Mouse (Mus musculus) ES-Bruce4 (cell line): ENCODE measurements at regions not wholly inside any gene's neighbourhood (a gene's known extent, or its start where the extent isn't known, plus 50 kb on each side); places are given as distances from the start of the nearest gene placed in this dataset.

ENCODE experiments used
- CTCF ChIP-seq: IDR thresholded peaks from one replicate; pipeline ENCODE4 v1.8.1; 2011; ENCODE audit warnings: low read depth, low read length
- EP300 ChIP-seq: IDR thresholded peaks from 2 replicates; pipeline ENCODE4 v1.6.1; 2011; ENCODE audit warnings: low read depth, low read length; ENCODE audit not compliant: insufficient read depth
- POLR2A ChIP-seq: IDR thresholded peaks from one replicate; pipeline ENCODE4 v1.8.1; 2011; ENCODE audit warnings: low read length; ENCODE audit not compliant: insufficient read depth

- no peak for TF ChIP-seq CTCF
- TF ChIP-seq POLR2A: no peak
- TF ChIP-seq EP300: no peak
Observed at GRCm38 (mm10) chr10:21831002-21831696, 50.8 kb upstream of the Sgk1 start.
